Mouse (Mus musculus) MEL (cell line): ENCODE data around the gene Usp39.

ENCODE experiments used
- CTCF ChIP-seq, 3 experiments: IDR thresholded peaks in 2 of 3; conservative IDR thresholded peaks in 1 of 3; 2 replicates each; pipeline ENCODE4 v1.5.1; 2011 to 2012; ENCODE audit warnings: low read length in 3 of 3, low read depth in 2 of 3, mild to moderate bottlenecking in 2 of 3, improper control_type of control experiment in 1 of 3, inconsistent platforms in 1 of 3, mixed read lengths in 1 of 3, moderate library complexity in 1 of 3; ENCODE audit not compliant: control insufficient read depth in 1 of 3, insufficient read depth in 1 of 3, poor library complexity in 1 of 3, severe bottlenecking in 1 of 3
- EP300 ChIP-seq, 2 experiments: IDR thresholded peaks; 2 replicates each; pipeline ENCODE4 v1.6.1; 2011; ENCODE audit warnings: improper control_type of control experiment in 2 of 2, low read length in 2 of 2, low read depth in 1 of 2, mild to moderate bottlenecking in 1 of 2
- ETS1 ChIP-seq: IDR thresholded peaks from 2 replicates; pipeline ENCODE4 v1.6.1; 2012; ENCODE audit warnings: low read depth, mild to moderate bottlenecking, inconsistent platforms, low read length, improper control_type of control experiment, moderate library complexity
- MAX ChIP-seq: IDR thresholded peaks from 2 replicates; pipeline ENCODE4 v1.6.1; 2011; ENCODE audit warnings: low read length, improper control_type of control experiment
- NRF1 ChIP-seq: IDR thresholded peaks from 2 replicates; pipeline ENCODE4 v1.6.1; 2014; ENCODE audit warnings: low read depth, mild to moderate bottlenecking, inconsistent platforms, low read length, improper control_type of control experiment, moderate library complexity; ENCODE audit not compliant: poor library complexity, insufficient read depth, severe bottlenecking
- POLR2A ChIP-seq, 2 experiments: IDR thresholded peaks; 2 replicates each; pipeline ENCODE4 v1.6.1; 2011 to 2012; ENCODE audit warnings: low read length in 2 of 2, mild to moderate bottlenecking in 2 of 2, control low read depth in 1 of 2, improper control_type of control experiment in 1 of 2, low read depth in 1 of 2, moderate library complexity in 1 of 2; ENCODE audit not compliant: control insufficient read depth in 1 of 2, insufficient read depth in 1 of 2, poor library complexity in 1 of 2
- TAL1 ChIP-seq: IDR thresholded peaks from 2 replicates; pipeline ENCODE4 v1.6.1; 2012; ENCODE audit warnings: mild to moderate bottlenecking, inconsistent platforms, low read length, moderate library complexity, mixed read lengths
- TBP ChIP-seq: IDR thresholded peaks from 2 replicates; pipeline ENCODE4 v1.8.0; 2011; ENCODE audit warnings: low read depth, low read length, improper control_type of control experiment
- USF1 ChIP-seq: IDR thresholded peaks from 2 replicates; pipeline ENCODE4 v1.6.1; 2014; ENCODE audit warnings: low read depth, mild to moderate bottlenecking, inconsistent platforms, low read length, improper control_type of control experiment, moderate library complexity

DNA sequence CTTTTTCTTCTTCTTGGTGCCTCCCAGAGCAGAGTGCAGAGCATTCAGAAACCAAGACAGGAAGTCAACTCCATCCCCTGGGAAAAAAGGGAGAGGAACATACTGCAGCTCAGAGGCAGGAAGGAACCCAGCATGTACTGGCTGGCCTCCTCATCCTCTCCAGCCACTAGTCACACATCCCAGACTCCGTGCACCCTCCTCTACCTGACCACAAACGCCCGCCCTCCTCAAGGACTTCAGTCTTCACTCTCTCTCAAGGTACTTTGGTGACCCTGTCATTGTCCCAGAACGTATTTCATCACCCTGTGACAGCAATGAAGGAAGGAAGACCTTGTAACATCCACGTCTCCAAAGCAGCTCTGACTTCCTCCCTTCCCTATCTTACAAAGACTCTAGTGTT is 11.9 kb downstream of the Usp39 start:
- TF ChIP-seq ETS1 = no peak
- TF ChIP-seq MAX = no peak
- no peak for TF ChIP-seq NRF1
- no peak for TF ChIP-seq USF1
- no peak for TF ChIP-seq CTCF (IDR thresholded peaks at IDR 0.05 in 2 of 3, conservative IDR thresholded peaks at IDR 0.05 in 1 of 3; ENCODE audit: control insufficient read depth in 1 of 3, insufficient read depth in 1 of 3, low read depth in 2 of 3, low read length in 3 of 3, poor library complexity in 1 of 3, severe bottlenecking in 1 of 3)
- no peak for TF ChIP-seq TBP
- no peak for TF ChIP-seq POLR2A (IDR thresholded peaks at IDR 0.05; ENCODE audit: control insufficient read depth in 1 of 2, insufficient read depth in 1 of 2, low read depth in 1 of 2, low read length in 2 of 2, poor library complexity in 1 of 2)
- TF ChIP-seq EP300 (IDR thresholded peaks at IDR 0.05; ENCODE audit: low read depth in 1 of 2, low read length in 2 of 2) = no peak
- no peak for TF ChIP-seq TAL1
